Mouse (Mus musculus) heart, adult 18-20 months (tissue): ENCODE data around the gene Gm11992. TPM values are rescaled to one million over a fixed set of nuclear protein-coding genes. Genes with fewer than 3 reads are reported as not detected.

Experiments
- DNase-seq, 2 experiments: peaks; one replicate each; pipeline ENCODE4 v3.0.0; 2021 to 2022; ENCODE audit warnings: mixed read lengths in 1 of 2
- total RNA-seq, 2 experiments: library from RNA; stranded (reverse); gene quantifications; 2 replicates each; pipeline ENCODE4 v1.2.3; 2021

The Gm11992 gene
- total RNA-seq, 2 experiments from 2014 or later = 0.57 to 1.0 TPM

DNA sequence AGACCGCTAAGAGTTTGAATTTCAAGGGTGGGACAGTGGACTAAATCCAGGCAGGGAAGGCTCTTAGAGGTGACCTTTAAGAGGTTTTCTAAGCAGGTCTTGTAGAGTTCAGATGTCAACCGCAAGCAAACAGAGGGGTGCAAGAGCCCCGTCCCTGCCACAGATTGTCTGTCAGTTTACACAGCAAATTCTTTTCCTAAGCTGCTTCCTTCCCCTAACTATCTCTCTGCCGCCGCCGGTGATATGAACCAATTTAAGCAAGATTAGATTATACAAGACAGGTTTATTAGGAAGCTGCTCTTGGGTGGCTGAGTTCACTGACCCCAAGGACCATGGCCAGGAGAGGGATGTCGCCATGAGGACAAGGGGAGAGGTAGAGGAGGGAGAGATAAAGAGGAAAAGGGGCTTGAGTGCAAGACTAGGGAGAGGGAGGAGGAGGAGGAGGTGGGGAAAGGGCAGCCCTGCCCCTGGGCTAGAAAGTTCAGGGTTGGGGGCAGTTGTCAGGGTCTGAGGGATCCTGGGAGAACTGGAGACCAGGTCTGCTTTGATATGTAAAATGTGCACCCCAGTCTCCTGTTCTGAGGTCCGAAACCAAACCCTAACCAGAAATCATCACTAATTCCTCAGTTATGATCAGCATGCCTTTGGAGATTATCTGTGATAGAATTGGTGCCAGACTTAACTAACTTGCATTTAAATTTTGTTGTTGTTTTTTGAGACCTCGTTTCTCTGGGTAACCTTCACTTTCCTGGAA lies 67.2 kb downstream of the Gm11992 start:
- DNase-seq = no peak

DNA sequence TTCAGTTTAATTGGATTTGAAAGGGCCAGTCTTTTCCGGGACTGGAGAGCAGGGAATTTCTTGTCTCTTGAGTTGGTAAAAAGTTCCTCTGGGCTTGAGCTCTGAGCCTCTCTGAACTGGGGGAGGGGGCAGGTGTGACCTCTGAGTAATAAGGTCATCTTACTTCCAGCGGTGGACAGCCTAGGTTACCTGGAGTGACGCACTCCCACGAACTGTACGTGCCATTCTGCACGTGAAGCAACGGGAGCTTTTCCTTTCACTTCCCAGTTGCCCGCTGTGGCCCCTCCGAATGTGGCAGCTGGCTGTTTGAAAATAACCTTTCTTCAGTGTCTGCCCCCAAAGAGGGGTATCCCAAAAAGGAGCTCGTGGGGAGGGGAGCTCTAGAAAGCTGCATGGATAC lies 67.7 kb downstream of the Gm11992 start:
- DNase-seq = peak in 1 of 2 experiments; percentile 15

DNA sequence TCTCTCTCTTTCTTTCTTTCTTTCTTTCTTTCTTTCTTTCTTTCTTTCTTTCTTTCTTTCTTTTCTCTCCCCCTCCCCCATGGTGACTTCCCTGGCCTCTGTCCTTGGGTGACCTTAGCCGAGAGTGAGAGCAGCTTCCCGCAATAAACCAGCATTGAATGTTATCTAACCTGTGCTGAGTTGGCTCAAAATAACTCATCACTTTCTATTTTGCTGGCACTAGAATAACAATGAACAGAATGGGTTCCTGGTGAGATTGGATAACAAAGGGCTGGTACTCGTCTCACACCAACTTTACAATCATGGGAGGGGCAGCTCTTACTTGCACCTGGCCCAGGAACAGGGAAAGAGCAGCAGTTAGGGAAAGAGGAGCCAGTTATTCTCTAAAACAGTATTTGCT lies 68.5 kb downstream of the Gm11992 start:
- DNase-seq = no peak

DNA sequence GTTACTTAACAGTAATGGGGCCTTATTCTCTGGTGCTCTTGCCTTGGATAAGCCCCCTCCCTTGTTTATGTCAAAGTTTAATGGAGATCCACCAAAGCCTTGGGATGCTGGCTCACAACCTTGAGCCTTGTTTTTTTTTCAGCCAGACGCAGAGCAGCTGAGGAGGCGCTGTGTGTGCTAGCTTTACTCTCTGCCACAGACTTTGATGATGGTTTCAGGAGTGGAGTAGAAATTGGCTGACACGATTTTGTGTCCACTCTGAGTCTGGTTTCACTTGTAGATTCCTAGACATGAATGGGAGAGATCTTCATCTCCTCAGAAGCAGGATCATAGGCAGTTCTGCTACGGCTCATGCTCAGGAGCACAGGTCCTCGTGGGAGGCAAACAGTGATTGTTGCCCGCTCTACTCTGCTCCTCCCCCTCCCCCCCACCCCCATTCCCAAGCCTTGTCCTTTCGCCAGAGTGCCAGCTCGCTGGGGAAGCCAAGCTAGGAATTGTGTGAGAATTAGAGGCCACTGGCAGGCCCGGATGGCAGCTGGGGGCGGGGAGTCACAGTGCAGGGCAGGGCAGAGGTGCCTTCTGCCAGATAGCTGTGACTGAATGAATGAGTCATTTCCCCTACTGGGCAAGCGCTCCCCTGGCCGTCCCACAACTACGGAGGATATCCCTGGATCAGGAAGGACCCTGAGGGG lies 69.1 kb downstream of the Gm11992 start:
- DNase-seq = peak; percentile 73 to 83

DNA sequence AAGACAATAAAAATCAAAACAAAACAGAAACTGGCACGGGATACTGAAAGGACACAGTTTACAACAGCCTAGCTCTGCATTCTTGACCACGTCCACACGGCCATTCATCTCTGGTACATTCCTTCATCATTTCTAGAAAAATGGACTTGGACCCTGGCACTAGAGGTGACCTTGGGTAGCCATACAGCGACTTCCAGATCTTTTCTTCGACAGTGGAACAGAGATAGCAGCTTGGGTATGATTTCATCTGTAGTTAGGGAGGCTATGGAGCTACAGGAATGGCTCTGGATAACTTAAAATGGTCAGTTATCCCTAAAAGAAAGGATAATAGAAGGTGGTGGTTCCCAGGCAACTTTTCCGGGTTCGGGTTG lies 69.6 kb downstream of the Gm11992 start, which contains the start of gene Upp1:
Upp1 (plus strand) TSS at position 54 of the 371 bp plus-strand sequence.
- DNase-seq = no peak

DNA sequence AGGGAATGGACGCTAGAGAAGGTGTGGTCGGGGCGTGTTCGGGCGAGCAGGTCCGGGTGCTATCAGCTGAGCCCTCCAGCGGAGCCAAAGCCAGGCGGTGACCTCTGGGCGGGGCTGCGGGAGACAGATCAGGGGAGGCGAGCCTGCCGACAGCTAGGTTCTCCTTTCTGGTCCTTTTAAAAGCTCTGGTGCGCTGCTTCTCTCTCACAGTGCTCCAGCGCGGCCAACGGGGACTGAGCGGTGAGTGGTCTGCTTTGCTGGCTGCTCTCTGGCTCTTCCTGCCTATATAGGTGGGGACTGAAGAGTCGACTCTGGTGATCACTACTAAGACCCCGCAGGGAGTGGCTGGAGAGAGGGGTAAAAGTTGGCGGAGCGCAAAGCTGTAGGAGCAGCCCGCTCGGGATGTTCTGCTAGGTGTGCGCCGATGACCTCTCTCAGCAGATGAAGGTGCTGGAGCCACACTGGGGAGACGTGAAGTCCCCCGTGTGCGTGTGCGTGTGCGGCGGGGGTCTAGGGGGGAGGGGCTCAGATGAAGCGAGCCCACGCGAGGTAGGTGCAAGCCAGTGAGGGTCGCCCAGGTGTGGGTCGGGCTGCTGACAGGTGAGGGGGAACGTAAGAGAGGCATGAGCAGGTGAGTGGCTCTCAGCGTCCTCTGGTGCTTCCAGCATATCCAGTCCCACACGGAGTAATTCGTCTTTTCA lies 70.2 kb downstream of the Gm11992 start:
- DNase-seq = peak; percentile 65 to 69

Other genes starting within 250 kb of the Gm11992 start
- gene Pkd1l1, start 75.3 kb upstream of the Gm11992 start, total RNA-seq = not detected
- 10 to 100 TPM; 10.4 to 10.7 TPM for gene Hus1, start 37.4 kb upstream of the Gm11992 start, total RNA-seq
- 1 to 10 TPM; 2.4 to 2.8 TPM for gene Sun3, start 397 bp downstream of the Gm11992 start, total RNA-seq
- gene Upp1, start 69.5 kb downstream of the Gm11992 start, total RNA-seq = 1 to 10 TPM; 4.2 to 6.8 TPM
- under 1 TPM in 1 of 2 experiments, not detected in 1; 0.05 TPM for gene Abca13, start 143.3 kb downstream of the Gm11992 start, total RNA-seq